Mouse (Mus musculus) heart, embryonic 10.5 days (tissue): ENCODE results near the gene Lrrc45. TPM values are rescaled to one million over a fixed set of nuclear protein-coding genes. Genes with fewer than 3 reads are reported as not detected.
"Not testable (repeated sequence)": the region's sequence is repeated elsewhere in the genome, so short reads cannot be mapped to it uniquely, and the experiment has no call there.

Experiments used
- DNase-seq: peaks from one replicate; pipeline ENCODE4 v3.0.0-alpha.2; 2017; ENCODE audit warnings: low spot score
- H3K27ac ChIP-seq: fragments of 300-500 bp; sonication (generic); 2 replicates; pipeline ENCODE4 v1.5.1; 2016; ENCODE audit warnings: mild to moderate bottlenecking
- H3K27me3 ChIP-seq: fragments of 300-500 bp; sonication (generic); 2 replicates; pipeline ENCODE4 v1.6.1; 2016; ENCODE audit warnings: mild to moderate bottlenecking; ENCODE audit not compliant: poor library complexity, insufficient read depth, severe bottlenecking
- H3K36me3 ChIP-seq: fragments of 300-500 bp; sonication (generic); 2 replicates; pipeline ENCODE4 v1.6.1; 2016; ENCODE audit warnings: mild to moderate bottlenecking, moderate library complexity
- H3K4me1 ChIP-seq: fragments of 300-500 bp; sonication (generic); 2 replicates; pipeline ENCODE4 v1.6.1; 2016; ENCODE audit warnings: mild to moderate bottlenecking
- H3K4me3 ChIP-seq: fragments of 300-500 bp; sonication (generic); 2 replicates; pipeline ENCODE4 v1.5.1; 2016; ENCODE audit warnings: mild to moderate bottlenecking, moderate library complexity
- H3K9me3 ChIP-seq: fragments of 300-500 bp; sonication (generic); 2 replicates; pipeline ENCODE4 v1.6.1; 2016; ENCODE audit warnings: mild to moderate bottlenecking, moderate library complexity
- WGBS: fragments of 180-500 bp; shearing (Covaris S2); methylation state at CpG from one replicate; pipeline ENCODE4 v1.1.7; 2016; 5-methylcytosine and 5-hydroxymethylcytosine counted together
- polyA plus RNA-seq: library from polyadenylated mRNA; unstranded; fragments of >200 nt; fragmentation: Nextera tagmentation; extraction: Ambion mirVana; gene quantifications from 2 replicates; pipeline ENCODE4 v1.2.1, GENCODE M21; 2016

Gene Lrrc45
- polyA plus RNA-seq, 1 experiment from 2014 or later = 43.6 TPM

- no peaks in the 10 kb centered on the region for H3K9me3 ChIP-seq
- peaks cover 24% of the 10 kb centered on the region for H3K36me3 ChIP-seq
- peaks cover 36% of the 10 kb centered on the region for H3K4me1 ChIP-seq
- no peak overlapping the region for H3K4me3 ChIP-seq
- 82% methylated on average over 11 of the region's 11 CpGs for WGBS
- no peak for DNase-seq
- H3K27me3 ChIP-seq = peaks cover 82% of the 10 kb centered on the region
- H3K27ac ChIP-seq = no peak overlapping the region
Observed at GRCm38 (mm10) chr11:120722761-120723382, 9.1 kb downstream of the Lrrc45 start.

DNA sequence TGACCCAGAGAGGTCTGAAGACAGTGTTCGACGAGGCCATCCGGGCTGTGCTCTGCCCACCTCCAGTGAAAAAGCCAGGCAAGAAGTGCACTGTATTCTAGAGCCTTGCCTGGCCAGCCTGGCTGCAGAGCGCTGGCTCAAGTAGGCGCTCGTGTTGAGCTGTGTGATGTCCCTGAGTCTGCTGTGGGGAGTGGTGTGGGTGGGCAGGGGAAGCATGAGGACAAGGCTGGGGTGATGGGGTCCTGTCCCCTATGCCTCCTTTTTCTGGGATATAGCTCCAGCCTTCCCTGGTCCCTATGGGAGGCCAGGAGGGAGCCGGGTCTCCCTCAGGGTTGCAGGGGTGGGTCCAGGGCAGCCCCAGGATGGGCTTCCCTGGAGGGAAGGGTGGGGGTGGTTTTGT is 9.8 kb downstream of the Lrrc45 start:
- Histone ChIP-seq H3K4me1 (peaks cover 34% of the 10 kb centered on the region), H3K9me3 (no peaks in the 10 kb centered on the region), H3K4me3 (no peak overlapping the region), H3K36me3 (peaks cover 18% of the 10 kb centered on the region), H3K27ac (no peak overlapping the region), H3K27me3 (peaks cover 82% of the 10 kb centered on the region)
- DNase-seq = no peak
- WGBS = 81% methylated on average over 7 of the region's 7 CpGs

DNA sequence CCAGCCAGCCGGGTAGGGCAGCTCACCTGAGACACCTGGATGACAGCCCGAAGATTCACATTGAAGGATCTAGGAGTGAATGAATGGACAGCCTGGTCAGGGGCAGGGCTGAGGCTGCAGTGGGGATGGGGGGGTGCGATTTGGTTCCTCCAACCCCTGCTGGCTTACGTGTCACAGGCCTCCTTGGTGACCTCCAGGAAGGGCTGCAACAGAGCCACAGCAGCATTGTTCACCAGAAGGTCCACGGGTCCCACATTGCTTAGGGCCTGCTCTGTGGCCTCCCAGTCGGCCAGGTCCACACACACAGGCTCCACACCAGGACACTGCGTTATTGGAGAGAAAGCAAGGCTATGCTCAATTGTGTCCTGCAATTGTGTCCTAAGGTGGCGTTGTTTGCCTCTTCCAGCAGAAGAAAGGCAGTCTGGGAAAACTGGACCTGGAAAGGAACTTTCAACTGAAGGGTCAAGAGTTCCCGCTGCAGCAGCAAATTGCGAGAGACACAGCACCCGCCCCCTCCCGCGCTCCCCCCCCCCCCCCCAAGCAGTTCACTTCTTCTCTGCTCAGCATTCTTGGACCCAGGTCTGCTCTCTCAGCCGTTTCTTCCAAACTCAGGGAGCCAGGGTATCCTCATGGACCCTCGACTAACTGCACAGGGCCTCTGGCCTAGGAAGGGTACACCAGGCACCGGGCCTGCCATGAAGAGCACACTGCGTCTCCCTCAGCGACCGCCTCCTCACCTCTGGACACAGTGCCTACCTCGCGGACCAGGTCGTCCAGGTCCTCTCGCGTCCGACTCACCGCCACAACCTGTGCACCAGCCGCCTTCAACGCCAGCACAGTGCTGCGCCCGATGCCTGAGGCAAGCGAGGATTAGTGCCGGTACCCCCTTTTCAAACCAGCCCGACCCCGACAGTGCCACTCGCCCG is 12.8 kb downstream of the Lrrc45 start:
- no peaks in the 10 kb centered on the region for H3K36me3 ChIP-seq
- no peaks in the 10 kb centered on the region for H3K9me3 ChIP-seq
- 18% methylated on average over 36 of the region's 36 CpGs for WGBS
- peaks cover 86% of the 10 kb centered on the region for H3K27me3 ChIP-seq
- peaks cover 27% of the 10 kb centered on the region for H3K4me1 ChIP-seq
- DNase-seq = no peak
- H3K4me3 ChIP-seq = peak overlapping the region; percentile 75
- H3K27ac ChIP-seq = peak overlapping the region; percentile 42; the same call in 1 of the 2 replicates

DNA sequence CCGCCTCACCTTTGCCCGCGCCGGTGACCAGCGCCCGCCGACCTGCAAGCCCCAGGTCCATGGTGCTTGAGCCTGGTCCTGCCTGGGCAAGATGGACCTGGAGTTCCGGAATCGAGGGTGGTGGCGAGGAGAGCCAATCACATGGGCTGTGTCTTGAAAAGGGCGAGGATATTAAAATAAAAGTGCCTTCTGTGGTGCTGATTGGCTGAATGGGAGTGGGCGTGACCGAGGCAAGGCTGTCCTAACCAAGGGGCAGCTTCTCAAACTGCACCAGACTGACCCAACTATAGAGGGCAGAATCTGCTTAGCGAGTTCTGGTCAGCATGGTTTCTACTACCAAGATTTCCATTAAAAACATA is 13.4 kb downstream of the Lrrc45 start, which contains the start of gene Dcxr:
TSS of gene Dcxr (minus strand) at position 113 of the 359 bp plus-strand sequence.
- peak; percentile 96 for DNase-seq
- Histone ChIP-seq H3K27me3 (peaks cover 84% of the 10 kb centered on the region), H3K27ac (peak within 1 kb of the TSS; percentile 42; the same call in 1 of the 2 replicates), H3K4me3 (peak within 1 kb of the TSS; percentile 75), H3K9me3 (no peaks in the 10 kb centered on the region), H3K36me3 (no peaks in the 10 kb centered on the region), H3K4me1 (peaks cover 24% of the 10 kb centered on the region)
- WGBS = 2% methylated on average over 14 of the region's 14 CpGs

- no peak for DNase-seq
- Histone ChIP-seq H3K36me3 (no peaks in the 10 kb centered on the region), H3K4me3 (peak overlapping the region; percentile 75; the same call in 1 of the 2 replicates), H3K27me3 (peaks cover 82% of the 10 kb centered on the region), H3K4me1 (peaks cover 22% of the 10 kb centered on the region), H3K9me3 (no peaks in the 10 kb centered on the region), H3K27ac (no peak overlapping the region)
- WGBS = 55% methylated on average over 12 of the region's 12 CpGs
Observed at GRCm38 (mm10) chr11:120727564-120727963, 13.8 kb downstream of the Lrrc45 start.

GRCm38 (mm10) chr11:120728530-120729240 is 15.0 kb downstream of the Lrrc45 start:
- DNase-seq = no peak
- peaks cover 22% of the 10 kb centered on the region for H3K4me1 ChIP-seq
- H3K27ac ChIP-seq = no peak overlapping the region
- no peaks in the 10 kb centered on the region for H3K36me3 ChIP-seq
- 59% methylated on average over 11 of the region's 11 CpGs for WGBS
- peak overlapping the region; percentile 31; the same call in 1 of the 2 replicates for H3K4me3 ChIP-seq
- H3K9me3 ChIP-seq = no peaks in the 10 kb centered on the region
- peaks cover 80% of the 10 kb centered on the region for H3K27me3 ChIP-seq

DNA sequence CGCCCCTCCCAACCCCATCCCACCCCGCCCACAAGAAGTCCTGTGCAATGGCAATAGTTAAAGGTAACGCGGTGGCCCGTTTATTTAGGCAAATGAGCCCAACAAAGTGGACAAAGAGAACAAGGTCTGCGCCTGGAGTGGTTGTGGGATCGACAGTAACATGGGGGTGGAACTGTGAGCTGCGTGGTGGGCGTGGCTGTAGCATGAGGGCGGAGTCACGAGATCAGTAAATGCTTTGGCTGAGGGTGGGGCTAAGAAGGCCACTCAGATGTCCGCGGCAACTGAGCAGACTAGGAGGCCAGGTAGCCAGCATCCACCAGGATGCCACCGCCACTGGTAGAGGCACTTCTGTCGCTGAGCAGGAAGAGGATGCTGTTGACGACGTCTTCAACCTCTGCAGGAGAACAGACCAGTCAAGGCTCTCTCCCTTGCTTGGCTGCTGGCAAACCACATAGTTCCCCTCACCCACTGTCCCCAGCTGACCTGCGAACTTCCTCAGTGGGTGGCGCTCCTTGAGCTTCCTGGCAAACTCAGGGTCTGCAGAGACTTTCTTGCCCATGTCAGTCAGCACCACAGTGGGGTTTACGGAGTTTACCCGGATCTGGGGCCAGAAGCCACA is 15.8 kb downstream of the Lrrc45 start:
- DNase-seq, H3K9me3 ChIP-seq, H3K27ac ChIP-seq, H3K36me3 ChIP-seq: not testable (repeated sequence)
- Histone ChIP-seq H3K4me1 (peaks cover 22% of the 10 kb centered on the region), H3K4me3 (peak overlapping the region; percentile 31), H3K27me3 (peaks cover 74% of the 10 kb centered on the region)
- under 1% methylated on average over 18 of the region's 21 CpGs for WGBS

GRCm38 (mm10) chr11:120730331-120730870 is 16.7 kb downstream of the Lrrc45 start:
- DNase-seq = no peak
- no peaks in the 10 kb centered on the region for H3K9me3 ChIP-seq
- no peak overlapping the region for H3K27ac ChIP-seq
- no peaks in the 10 kb centered on the region for H3K36me3 ChIP-seq
- H3K4me3 ChIP-seq = no peak overlapping the region
- 85% methylated on average over 10 of the region's 10 CpGs for WGBS
- peaks cover 65% of the 10 kb centered on the region for H3K27me3 ChIP-seq
- H3K4me1 ChIP-seq = peaks cover 22% of the 10 kb centered on the region

DNA sequence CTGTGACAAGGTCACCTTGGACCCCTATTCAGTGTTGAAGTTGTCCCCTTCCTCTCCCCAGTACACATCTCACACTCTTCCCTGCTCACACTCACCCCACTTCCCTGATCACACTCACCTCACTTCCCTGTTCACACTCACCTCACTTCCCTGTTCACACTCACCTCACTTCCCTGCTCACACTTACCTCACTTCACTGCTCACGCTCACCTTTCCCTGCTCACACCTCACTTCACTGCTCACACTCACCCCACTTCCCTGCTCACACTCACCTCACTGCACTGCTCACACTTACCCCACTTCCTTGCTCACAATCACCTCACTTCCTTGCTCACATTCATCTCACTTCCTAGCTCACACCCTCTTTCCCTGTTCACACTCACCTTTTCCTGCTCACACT is 17.7 kb downstream of the Lrrc45 start:
- Histone ChIP-seq H3K4me3 (no peak overlapping the region), H3K27ac (no peak overlapping the region), H3K27me3 (peaks cover 55% of the 10 kb centered on the region), H3K36me3 (no peaks in the 10 kb centered on the region), H3K9me3 (no peaks in the 10 kb centered on the region), H3K4me1 (peaks cover 18% of the 10 kb centered on the region)
- WGBS = 93% methylated on average over 1 of the region's 1 CpGs
- no peak for DNase-seq

DNA sequence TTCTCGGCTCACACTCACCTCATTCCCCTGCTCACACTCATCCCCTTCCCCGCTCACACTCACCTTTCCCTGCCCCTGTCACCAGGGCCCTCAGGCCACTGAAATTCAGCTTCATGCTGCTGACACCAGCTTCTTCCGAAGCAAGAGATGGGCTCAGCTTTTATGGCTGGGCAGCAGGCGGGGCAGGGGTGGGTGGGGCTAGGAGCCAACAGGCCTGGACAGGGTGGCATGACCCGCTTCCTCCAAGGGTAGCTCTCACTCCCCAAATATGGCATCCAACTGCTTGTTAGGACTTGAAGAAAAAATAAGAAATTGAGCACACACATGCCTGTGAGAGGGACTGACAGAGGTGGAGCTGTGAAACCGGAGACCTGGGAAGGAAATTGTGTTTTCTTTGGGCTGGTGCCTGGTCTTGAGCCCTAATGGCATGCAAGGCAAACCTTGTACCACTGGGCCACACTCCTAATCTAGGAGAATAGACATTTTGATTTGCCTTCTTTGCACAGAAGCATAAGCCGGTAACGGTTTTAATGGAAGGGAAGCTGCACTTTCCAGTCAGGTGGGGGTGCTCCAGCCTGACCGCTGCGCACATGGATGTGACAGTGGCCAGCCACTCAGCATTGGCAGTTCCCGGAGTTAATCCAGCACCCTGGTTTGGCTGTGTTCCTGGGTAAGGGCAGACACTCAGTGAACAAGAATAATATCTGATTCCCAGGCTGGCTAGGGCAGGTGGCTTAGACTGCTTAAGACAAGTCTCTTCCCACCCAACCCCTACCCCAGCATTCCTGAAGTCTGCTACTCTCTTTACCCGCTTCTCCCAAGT is 18.3 kb downstream of the Lrrc45 start, which contains the start of gene Cbr2:
TSS of gene Cbr2 (minus strand) at position 257 of the 823 bp plus-strand sequence.
- no peak for DNase-seq
- 71% methylated on average over 12 of the region's 12 CpGs for WGBS
- no peak within 1 kb of the TSS for H3K4me3 ChIP-seq
- H3K27me3 ChIP-seq = peaks cover 52% of the 10 kb centered on the region
- H3K27ac ChIP-seq = no peak within 1 kb of the TSS
- H3K4me1 ChIP-seq = peaks cover 11% of the 10 kb centered on the region; the same call in 1 of the 2 replicates
- no peaks in the 10 kb centered on the region for H3K36me3 ChIP-seq
- H3K9me3 ChIP-seq = no peaks in the 10 kb centered on the region

GRCm38 (mm10) chr11:120733521-120733920 is 19.8 kb downstream of the Lrrc45 start:
- no peak for DNase-seq
- H3K27me3 ChIP-seq = peaks cover 42% of the 10 kb centered on the region
- H3K4me3 ChIP-seq = no peak overlapping the region
- WGBS = 68% methylated on average over 6 of the region's 6 CpGs
- H3K9me3 ChIP-seq = no peaks in the 10 kb centered on the region
- H3K4me1 ChIP-seq = peaks cover 11% of the 10 kb centered on the region; the same call in 1 of the 2 replicates
- H3K36me3 ChIP-seq = no peaks in the 10 kb centered on the region
- H3K27ac ChIP-seq = no peak overlapping the region
